Mouse (Mus musculus) forebrain, postnatal 0 days (tissue): Measurements from ENCODE around the gene Csad. TPM values are rescaled to one million over a fixed set of nuclear protein-coding genes. Genes with fewer than 3 reads are reported as not detected.

ENCODE experiments used
- ATAC-seq: fragments of 200-750 bp; cut with Nextera tagmentation; 2 replicates; pipeline ENCODE4 v1.8.0; 2017; ENCODE audit warnings: mild to moderate bottlenecking, moderate library complexity
- DNase-seq: peaks from one replicate; pipeline ENCODE4 v3.0.0-alpha.2; 2015
- H3K27ac ChIP-seq: fragments of 300-500 bp; sonication (generic); 2 replicates; pipeline ENCODE4 v1.5.1; 2014; ENCODE audit warnings: low read depth, mild to moderate bottlenecking, antibody characterized with exemption, low read length, moderate library complexity, mixed read lengths
- H3K27me3 ChIP-seq: fragments of 300-500 bp; sonication (generic); 2 replicates; pipeline ENCODE4 v1.6.1; 2014; ENCODE audit warnings: mild to moderate bottlenecking, low read length, mixed read lengths; ENCODE audit not compliant: insufficient read depth
- H3K36me3 ChIP-seq: fragments of 300-500 bp; sonication (generic); 2 replicates; pipeline ENCODE4 v1.6.1; 2014; ENCODE audit warnings: mild to moderate bottlenecking, moderate library complexity; ENCODE audit not compliant: insufficient read depth
- H3K4me1 ChIP-seq: fragments of 300-500 bp; sonication (generic); 2 replicates; pipeline ENCODE4 v1.6.1; 2014; ENCODE audit warnings: antibody characterized with exemption; ENCODE audit not compliant: insufficient read depth
- H3K4me2 ChIP-seq: fragments of 300-500 bp; sonication (generic); 2 replicates; pipeline ENCODE4 v1.6.1; 2014; ENCODE audit warnings: low read depth, mild to moderate bottlenecking, moderate library complexity
- H3K4me3 ChIP-seq: fragments of 300-500 bp; sonication (generic); 2 replicates; pipeline ENCODE4 v1.5.1; 2014; ENCODE audit warnings: low read depth, low read length, mixed read lengths
- H3K9ac ChIP-seq: fragments of 300-500 bp; sonication (generic); 2 replicates; pipeline ENCODE4 v1.6.1; 2014; ENCODE audit warnings: mild to moderate bottlenecking
- H3K9me3 ChIP-seq: fragments of 300-500 bp; sonication (generic); 2 replicates; pipeline ENCODE4 v1.6.1; 2016; ENCODE audit warnings: low read length
- CTCF ChIP-seq: sonication (generic); IDR thresholded peaks from 2 replicates; pipeline ENCODE4 v1.5.1; 2016; ENCODE audit warnings: antibody characterized with exemption, control low read depth, low read depth
- WGBS: fragments of 180-500 bp; shearing (Covaris S2); extraction: QIAGEN DNeasy Blood & Tissue Kit; methylation state at CpG from one replicate; pipeline ENCODE4 v1.1.7; 2014; 5-methylcytosine and 5-hydroxymethylcytosine counted together
- polyA plus RNA-seq: library from polyadenylated mRNA; unstranded; fragments of >200 nt; fragmentation: Nextera tagmentation; extraction: Ambion mirVana; gene quantifications from 2 replicates; pipeline ENCODE4 v1.2.1, GENCODE M21; 2015
- total RNA-seq: library from RNA; depleted of rRNA; stranded (reverse); fragments of >200 nt; gene quantifications from 2 replicates; pipeline ENCODE4 v1.2.3, GENCODE M21; 2014

The Csad gene
- total and polyA plus RNA-seq, 2 experiments from 2014 or later, result 29.9 to 47.8 TPM

- ATAC-seq, result peak; percentile 17; the same call in 1 of the 2 replicates
- Histone ChIP-seq H3K9me3 (no peaks in the 10 kb centered on the region), H3K27me3 (no peaks in the 10 kb centered on the region), H3K4me2 (peak overlapping the region; percentile 99), H3K9ac (peak overlapping the region; percentile 66), H3K4me3 (peak overlapping the region; percentile 66), H3K27ac (peak overlapping the region; percentile 85), H3K36me3 (no peaks in the 10 kb centered on the region), H3K4me1 (peaks cover 19% of the 10 kb centered on the region)
- no peak for TF ChIP-seq CTCF
- DNase-seq, result peak; percentile 28
- 6% methylated on average over 63 of the region's 65 CpGs for WGBS
These were observed 43.0 kb upstream of the Csad start for GRCm38 (mm10) chr15:102247252-102248130.

GRCm38 (mm10) chr15:102246866-102247251 is 42.3 kb upstream of the Csad start:
- peak overlapping the region; percentile 99 for H3K4me2 ChIP-seq
- no peak for TF ChIP-seq CTCF
- peak; percentile 94 for DNase-seq
- H3K4me1 ChIP-seq, result peaks cover 19% of the 10 kb centered on the region
- H3K9ac ChIP-seq, result peak overlapping the region; percentile 66
- no peaks in the 10 kb centered on the region for H3K27me3 ChIP-seq
- ATAC-seq, result peak; percentile 87
- peak overlapping the region; percentile 66 for H3K4me3 ChIP-seq
- H3K9me3 ChIP-seq, result no peaks in the 10 kb centered on the region
- peak overlapping the region; percentile 85 for H3K27ac ChIP-seq
- no peaks in the 10 kb centered on the region for H3K36me3 ChIP-seq
- under 1% methylated on average over 32 of the region's 35 CpGs for WGBS

GRCm38 (mm10) chr15:102245891-102246741 is 41.6 kb upstream of the Csad start:
- H3K9me3 ChIP-seq, result no peaks in the 10 kb centered on the region
- peak; percentile 91 for DNase-seq
- no peaks in the 10 kb centered on the region for H3K36me3 ChIP-seq
- H3K4me3 ChIP-seq, result peak overlapping the region; percentile 66
- peak; percentile 93 for ATAC-seq
- H3K27me3 ChIP-seq, result no peaks in the 10 kb centered on the region
- H3K4me1 ChIP-seq, result peaks cover 19% of the 10 kb centered on the region
- TF ChIP-seq CTCF, result no peak
- peak overlapping the region; percentile 85 for H3K27ac ChIP-seq
- peak overlapping the region; percentile 99 for H3K4me2 ChIP-seq
- 1% methylated on average over 41 of the region's 44 CpGs for WGBS
- H3K9ac ChIP-seq, result peak overlapping the region; percentile 66

- WGBS, result 11% methylated on average over 14 of the region's 14 CpGs
- peak overlapping the region; percentile 99 for H3K4me2 ChIP-seq
- ATAC-seq (no peak), DNase-seq (no peak)
- H3K36me3 ChIP-seq, result no peaks in the 10 kb centered on the region
- 0 out of 2 replicates have a peak overlapping the region, but pooled peaks have one; percentile 85 for H3K27ac ChIP-seq
- peak overlapping the region; percentile 66 for H3K4me3 ChIP-seq
- no peaks in the 10 kb centered on the region for H3K27me3 ChIP-seq
- H3K4me1 ChIP-seq, result peaks cover 19% of the 10 kb centered on the region
- peak overlapping the region; percentile 66; the same call in 1 of the 2 replicates for H3K9ac ChIP-seq
- no peak for TF ChIP-seq CTCF
- H3K9me3 ChIP-seq, result no peaks in the 10 kb centered on the region
These were observed 40.9 kb upstream of the Csad start for GRCm38 (mm10) chr15:102245461-102245881.

- 9% methylated on average over 19 of the region's 19 CpGs for WGBS
- peak overlapping the region; percentile 66 for H3K4me3 ChIP-seq
- no peaks in the 10 kb centered on the region for H3K27me3 ChIP-seq
- H3K36me3 ChIP-seq, result peaks cover 3% of the 10 kb centered on the region; the same call in 1 of the 2 replicates
- peaks cover 19% of the 10 kb centered on the region for H3K4me1 ChIP-seq
- 0 out of 2 replicates have a peak overlapping the region, but pooled peaks have one; percentile 26 for H3K9ac ChIP-seq
- ATAC-seq (no peak), DNase-seq (no peak)
- no peak for TF ChIP-seq CTCF
- no peaks in the 10 kb centered on the region for H3K9me3 ChIP-seq
- H3K4me2 ChIP-seq, result peak overlapping the region; percentile 99
- H3K27ac ChIP-seq, result no peak overlapping the region
These were observed 40.0 kb upstream of the Csad start for GRCm38 (mm10) chr15:102244306-102245191.
